Mouse (Mus musculus) heart, postnatal 14 days (tissue): ENCODE data around the gene Tmsb10. TPM values are rescaled to one million over a fixed set of nuclear protein-coding genes. Genes with fewer than 3 reads are reported as not detected.

Experiments
- DNase-seq, 2 experiments: peaks; one replicate each; pipeline ENCODE4 v3.0.0; 2021 to 2022
- intact Hi-C: fragments of 180-260 bp; cut with DNase I; formaldehyde crosslinking; loops from one replicate; pipeline ENCODE4 v1.15.1; 2025
- total RNA-seq, 2 experiments: library from RNA; stranded (reverse); gene quantifications; 2 replicates each; pipeline ENCODE4 v1.2.3; 2021

Gene Tmsb10
- total RNA-seq, 2 experiments from 2014 or later, result 220 to 281 TPM

DNA sequence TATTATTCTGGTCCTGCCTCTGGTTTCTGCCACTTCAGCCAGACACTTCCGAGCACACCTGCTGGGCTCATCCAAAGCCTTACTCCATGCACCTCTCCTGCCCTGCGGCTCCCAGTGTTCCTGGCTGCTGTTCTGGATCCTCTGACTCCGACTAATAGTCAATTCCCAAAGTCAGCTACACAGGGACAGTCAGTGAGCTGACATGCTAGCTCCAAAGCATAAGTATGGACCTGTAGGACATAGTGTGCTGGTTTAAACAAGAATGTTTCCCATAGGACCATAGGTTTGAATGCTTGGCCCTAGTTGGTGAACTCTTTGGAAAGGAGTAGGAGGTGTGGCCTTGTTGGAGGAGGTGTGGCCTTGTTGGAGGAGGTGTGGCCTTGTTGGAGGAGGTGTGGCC lies 37.5 kb downstream of the Tmsb10 start:
- DNase-seq, result no peak
- intact Hi-C loops, result no loop called here

DNA sequence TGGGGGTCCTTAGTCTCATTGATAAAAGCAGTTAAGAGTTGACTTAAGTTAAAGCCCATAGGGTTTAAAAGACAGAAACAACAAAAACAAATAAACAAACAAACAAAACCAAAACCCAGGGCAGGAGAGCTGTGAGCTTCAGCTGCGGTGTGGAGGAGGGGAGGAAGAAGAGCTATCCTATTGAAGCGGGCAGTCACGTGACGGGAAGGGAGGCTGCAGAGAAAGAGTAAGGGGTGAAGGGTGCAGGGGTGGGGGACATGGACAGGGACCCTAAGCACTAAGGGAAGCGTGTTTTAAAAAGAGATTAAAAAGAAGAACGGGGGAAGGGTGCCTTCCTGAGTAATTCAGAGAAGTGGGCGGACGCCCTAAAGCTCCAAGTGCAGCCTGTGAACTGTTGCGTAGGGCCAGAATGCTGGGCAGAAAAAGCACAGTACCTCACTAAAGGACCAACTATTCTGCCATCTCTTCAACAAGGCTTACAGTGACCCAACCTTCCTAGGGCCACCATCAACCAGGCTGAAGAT lies 40.0 kb downstream of the Tmsb10 start:
- intact Hi-C loops, result no loop called here
- DNase-seq, result no peak

DNA sequence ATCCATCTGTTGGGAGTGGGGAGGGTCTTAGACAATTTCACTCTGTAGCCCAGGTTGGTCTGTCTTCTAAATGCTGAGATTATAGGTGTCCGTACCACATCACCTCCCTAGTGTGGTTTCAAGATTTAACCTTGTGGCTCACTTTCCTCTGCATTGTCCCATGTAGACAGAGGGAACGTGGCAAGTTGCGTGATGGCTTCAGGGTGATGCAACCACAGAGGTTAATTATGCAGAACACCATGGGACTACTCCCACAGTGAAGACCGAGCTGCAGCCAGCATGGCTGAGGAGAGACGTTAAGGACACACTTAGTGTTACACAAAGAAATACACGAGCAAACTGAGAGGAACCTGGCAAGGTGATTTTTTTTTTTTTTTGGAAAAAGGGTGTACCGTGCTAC lies 42.2 kb downstream of the Tmsb10 start:
- intact Hi-C loops, result no loop called here
- no peak for DNase-seq

DNA sequence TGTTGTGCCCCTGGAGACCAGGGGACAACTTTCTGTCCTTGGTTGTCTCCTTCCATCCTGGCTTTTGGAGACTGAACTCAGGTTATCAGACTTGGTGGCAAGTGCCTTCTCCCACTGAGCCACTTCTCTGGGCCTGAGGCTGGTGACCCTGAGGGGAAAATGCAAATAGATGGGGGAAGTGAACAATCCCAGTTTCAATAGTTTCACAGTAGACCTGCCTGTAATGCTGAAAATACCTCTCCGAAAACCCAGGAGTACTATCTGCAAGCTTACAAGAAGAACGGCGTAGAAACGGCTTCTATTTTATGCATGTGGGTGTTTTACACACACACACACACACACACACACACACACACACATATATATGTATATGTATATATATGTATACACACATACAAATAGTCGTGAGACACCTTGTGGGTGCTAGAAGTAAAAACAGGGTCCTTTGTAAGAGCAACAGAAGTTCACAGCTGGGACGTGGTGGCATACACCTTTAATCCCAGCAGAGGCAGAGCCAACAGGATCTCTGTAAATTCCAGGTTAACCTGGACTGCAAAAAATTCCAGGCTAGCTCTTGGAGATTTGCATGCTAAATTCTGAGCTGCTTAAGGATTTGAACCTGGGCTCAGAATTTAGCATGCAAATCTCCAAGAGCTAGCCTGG lies 44.3 kb downstream of the Tmsb10 start:
- intact Hi-C loops, result no loop called here
- DNase-seq, result no peak

DNA sequence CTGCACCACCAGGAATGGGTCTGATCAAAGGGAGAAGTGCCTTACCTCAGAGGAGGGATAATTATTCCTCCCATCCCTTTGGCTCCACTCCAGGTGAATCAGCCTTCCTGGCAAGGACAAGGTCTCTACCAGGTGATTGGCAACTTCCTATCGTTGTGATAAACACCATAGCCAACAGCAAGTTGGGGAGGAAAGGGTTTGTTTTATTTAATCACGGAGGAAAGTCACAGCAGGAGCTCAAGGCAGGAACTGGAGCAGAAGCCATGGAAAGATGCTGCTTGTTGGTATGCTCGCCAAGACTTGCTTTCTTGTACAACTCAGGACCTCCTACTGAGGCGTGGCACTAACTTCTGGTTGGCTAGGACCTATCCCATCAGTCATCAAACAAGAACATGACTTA lies 47.3 kb downstream of the Tmsb10 start:
- no peak for DNase-seq
- intact Hi-C loops, result no loop called here

Other genes starting within 250 kb of the Tmsb10 start
- gene Tcf7l1, start 169.5 kb downstream of the Tmsb10 start, total RNA-seq, result 10 to 100 TPM; 15.0 to 17.8 TPM
- gene Kcmf1, start 58.8 kb downstream of the Tmsb10 start, total RNA-seq, result 10 to 100 TPM; 84.8 to 85.3 TPM